Mouse (Mus musculus): ENCODE data around the gene Ccdc28b. TPM values are rescaled to one million over a fixed set of nuclear protein-coding genes. Genes with fewer than 3 reads are reported as not detected.

The Ccdc28b gene
- 30.0 and 36.6 TPM in 2 replicates for polyA plus RNA-seq (2021; fragmentation: Nextera tagmentation)
- long read RNA-seq, experiment 1, transcript Ccdc28b-201 (6 exons, 879 nt), result minor isoform, 5 of 30 reads
- long read RNA-seq, experiment 1, transcript Ccdc28b-202 (4 exons, 821 nt), result major isoform, 7 of 30 reads
- long read RNA-seq, experiment 1, partial matches to known transcripts, result 10 of 30 reads
- long read RNA-seq, experiment 1, other reads (novel, unspliced or antisense), result 8 of 30 reads
- long read RNA-seq, experiment 2, transcript Ccdc28b-201 (6 exons, 879 nt), result major isoform, 16 of 31 reads
- long read RNA-seq, experiment 2, partial matches to known transcripts, result 4 of 31 reads
- long read RNA-seq, experiment 2, other reads (novel, unspliced or antisense), result 4 of 31 reads

GRCm38 (mm10) chr4:129623681-129624091 lies at the start of gene Ccdc28b:
TSS of gene Ccdc28b (minus strand) at chr4:129623947.

GRCm38 (mm10) chr4:129672083-129672877 lies 48.5 kb upstream of the Ccdc28b start, which contains the start of gene Kpna6:
TSS of gene Kpna6 (minus strand) at chr4:129672767.

GRCm38 (mm10) chr4:129640638-129641467 lies 17.1 kb upstream of the Ccdc28b start, which contains the start of gene Txlna:
TSS of gene Txlna (minus strand) at chr4:129641065.

GRCm38 (mm10) chr4:129618786-129619691 lies 4.7 kb downstream of the Ccdc28b start, which contains the start of gene Iqcc:
TSS of gene Iqcc (minus strand) at chr4:129619099.

GRCm38 (mm10) chr4:129614093-129614492 lies 9.7 kb downstream of the Ccdc28b start, which contains the start of gene Dcdc2b:
TSS of gene Dcdc2b (minus strand) at chr4:129614257.

GRCm38 (mm10) chr4:129600233-129601158 lies 23.3 kb downstream of the Ccdc28b start, which contains the start of the genes Eif3i and Tmem234:
TSS of gene Eif3i (minus strand) at chr4:129600648.
TSS of gene Tmem234 (plus strand) at chr4:129600668.

GRCm38 (mm10) chr4:129578466-129578865 lies 45.3 kb downstream of the Ccdc28b start, which contains the start of gene Fam167b:
TSS of gene Fam167b (minus strand) at chr4:129578549.

GRCm38 (mm10) chr4:129573430-129573829 lies 50.3 kb downstream of the Ccdc28b start, which contains the start of gene Lck:
TSS of gene Lck (minus strand) at chr4:129573641.

Other genes starting within 250 kb of the Ccdc28b start
- gene Zbtb8a, start 245.8 kb downstream of the Ccdc28b start, polyA plus RNA-seq (2021; fragmentation: Nextera tagmentation), result 5.9 and 6.3 TPM in 2 replicates
- gene Zbtb8b, start 183.1 kb downstream of the Ccdc28b start, polyA plus RNA-seq (2021; fragmentation: Nextera tagmentation), result 1.7 and 2.1 TPM in 2 replicates
- 10.7 and 16.6 TPM in 2 replicates for gene Bsdc1, start 162.4 kb downstream of the Ccdc28b start, polyA plus RNA-seq (2021; fragmentation: Nextera tagmentation)
- not detected in 2 replicates for gene Tssk3, start 132.9 kb downstream of the Ccdc28b start, polyA plus RNA-seq (2021; fragmentation: Nextera tagmentation)
- gene Fam229a, start 132.8 kb downstream of the Ccdc28b start, polyA plus RNA-seq (2021; fragmentation: Nextera tagmentation), result 0.79 and 1.7 TPM in 2 replicates
- gene Marcksl1, start 110.4 kb downstream of the Ccdc28b start, polyA plus RNA-seq (2021; fragmentation: Nextera tagmentation), result 21.0 and 51.8 TPM in 2 replicates
- 14.8 and 17.3 TPM in 2 replicates for gene Hdac1, start 81.2 kb downstream of the Ccdc28b start, polyA plus RNA-seq (2021; fragmentation: Nextera tagmentation)
- gene Lck, start 50.3 kb downstream of the Ccdc28b start, polyA plus RNA-seq (2021; fragmentation: Nextera tagmentation), result 1.9 and 2.3 TPM in 2 replicates
- 1.2 and 2.0 TPM in 2 replicates for gene Fam167b, start 45.4 kb downstream of the Ccdc28b start, polyA plus RNA-seq (2021; fragmentation: Nextera tagmentation)
- 253 and 304 TPM in 2 replicates for gene Eif3i, start 23.3 kb downstream of the Ccdc28b start, polyA plus RNA-seq (2021; fragmentation: Nextera tagmentation)
- 192 and 235 TPM in 2 replicates for gene Tmem234, start 23.3 kb downstream of the Ccdc28b start, polyA plus RNA-seq (2021; fragmentation: Nextera tagmentation)
- gene Dcdc2b, start 9.7 kb downstream of the Ccdc28b start, polyA plus RNA-seq (2021; fragmentation: Nextera tagmentation), result 3.3 and 4.0 TPM in 2 replicates
- gene Iqcc, start 4.8 kb downstream of the Ccdc28b start, polyA plus RNA-seq (2021; fragmentation: Nextera tagmentation), result 28.3 and 34.4 TPM in 2 replicates
- 15.0 and 16.5 TPM in 2 replicates for gene Txlna, start 17.1 kb upstream of the Ccdc28b start, polyA plus RNA-seq (2021; fragmentation: Nextera tagmentation)
- 8.9 and 10.7 TPM in 2 replicates for gene Kpna6, start 48.8 kb upstream of the Ccdc28b start, polyA plus RNA-seq (2021; fragmentation: Nextera tagmentation)
- 6.0 and 13.0 TPM in 2 replicates for gene Tmem39b, start 72.9 kb upstream of the Ccdc28b start, polyA plus RNA-seq (2021; fragmentation: Nextera tagmentation)
- 22.8 and 56.9 TPM in 2 replicates for gene Khdrbs1, start 118.4 kb upstream of the Ccdc28b start, polyA plus RNA-seq (2021; fragmentation: Nextera tagmentation)
- 125 and 264 TPM in 2 replicates for gene Ptp4a2, start 187.3 kb upstream of the Ccdc28b start, polyA plus RNA-seq (2021; fragmentation: Nextera tagmentation)

Measured in left cerebral cortex, adult 6 months (tissue).